Mouse (Mus musculus): Measurements from ENCODE around the gene Fh1. TPM values are rescaled to one million over a fixed set of nuclear protein-coding genes. Genes with fewer than 3 reads are reported as not detected.

Gene Fh1
- total and polyA plus RNA-seq, 3 experiments = 100 to 122 (median 113) TPM

DNA sequence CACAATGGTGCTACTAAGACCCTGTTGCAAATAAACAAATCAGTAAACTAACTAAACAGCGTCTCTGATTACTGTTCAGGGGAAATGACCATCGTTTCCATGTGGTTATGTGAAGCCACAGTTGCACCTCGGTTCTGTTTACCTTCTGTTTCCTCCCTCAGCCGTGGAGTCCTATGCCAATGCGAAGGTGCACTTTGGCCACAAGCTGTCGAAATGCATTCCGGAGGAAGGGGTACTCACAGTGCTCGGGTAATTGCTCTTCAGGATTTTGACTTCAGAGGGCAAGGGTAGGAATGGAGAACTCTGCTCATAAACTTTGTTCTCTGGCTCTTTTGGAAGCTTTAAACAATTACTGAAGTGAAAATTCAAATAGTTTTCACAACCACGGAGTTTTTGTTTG lies 21.5 kb upstream of the Fh1 start:
- H3K36me3 ChIP-seq (replicated peaks in 1 of 2; ENCODE audit: control insufficient read depth in 1 of 2, insufficient read depth in 1 of 2, low read length in 1 of 2) = peaks cover 0 to 25% of the 10 kb centered on the region in 2 experiments
- H3K4me1 ChIP-seq (ENCODE audit: control insufficient read depth in 1 of 2, insufficient read depth in 2 of 2) = peaks cover 14 to 66% of the 10 kb centered on the region in 2 experiments
- no peaks in the 10 kb centered on the region for H3K27me3 ChIP-seq (replicated peaks)
- 0 out of 2 replicates have a peak overlapping the region, but pooled peaks have one; percentile 12 for H3K4me2 ChIP-seq (ENCODE audit: insufficient read depth, low read depth, poor library complexity, severe bottlenecking)
- in situ Hi-C loops (cut with MboI; ENCODE audit: low pct_ligation_motif_present, low pct_unique_long_range_greater_than_20kb, low sequenced_read_pairs) = no loop called here
- no peak overlapping the region for H3K9ac ChIP-seq (ENCODE audit: insufficient read depth, low read depth)
- no peak overlapping the region for H3K27ac ChIP-seq (ENCODE audit: insufficient read depth, low read depth)
- DNase-seq (ENCODE audit: extremely low read depth) = no peak
- no peaks in the 10 kb centered on the region for H3K79me2 ChIP-seq (replicated peaks; ENCODE audit: control insufficient read depth, extremely low read depth, insufficient read depth, poor library complexity, severe bottlenecking)
- dilution Hi-C loops (cut with MboI; ENCODE audit: extremely low pct_ligation_motif_present, extremely low pct_unique_long_range_greater_than_20kb, low sequenced_read_pairs) = no loop called here
- no peak overlapping the region for H3K4me3 ChIP-seq (replicated peaks in 1 of 3; ENCODE audit: low read depth in 2 of 3, low read length in 2 of 3, poor library complexity in 1 of 3)
- H3K9me3 ChIP-seq (replicated peaks; ENCODE audit: low read length) = no peaks in the 10 kb centered on the region
- TF ChIP-seq ETS1 (conservative IDR thresholded peaks at IDR 0.05; ENCODE audit: low read depth, low read length) (no peak), CHD1 (IDR thresholded peaks at IDR 0.05; ENCODE audit: low read depth, low read length) (no peak), EP300 (IDR thresholded peaks at IDR 0.05; ENCODE audit: low read length) (no peak), ZKSCAN1 (IDR thresholded peaks at IDR 0.05; ENCODE audit: borderline replicate concordance, low read depth, low read length) (no peak)

DNA sequence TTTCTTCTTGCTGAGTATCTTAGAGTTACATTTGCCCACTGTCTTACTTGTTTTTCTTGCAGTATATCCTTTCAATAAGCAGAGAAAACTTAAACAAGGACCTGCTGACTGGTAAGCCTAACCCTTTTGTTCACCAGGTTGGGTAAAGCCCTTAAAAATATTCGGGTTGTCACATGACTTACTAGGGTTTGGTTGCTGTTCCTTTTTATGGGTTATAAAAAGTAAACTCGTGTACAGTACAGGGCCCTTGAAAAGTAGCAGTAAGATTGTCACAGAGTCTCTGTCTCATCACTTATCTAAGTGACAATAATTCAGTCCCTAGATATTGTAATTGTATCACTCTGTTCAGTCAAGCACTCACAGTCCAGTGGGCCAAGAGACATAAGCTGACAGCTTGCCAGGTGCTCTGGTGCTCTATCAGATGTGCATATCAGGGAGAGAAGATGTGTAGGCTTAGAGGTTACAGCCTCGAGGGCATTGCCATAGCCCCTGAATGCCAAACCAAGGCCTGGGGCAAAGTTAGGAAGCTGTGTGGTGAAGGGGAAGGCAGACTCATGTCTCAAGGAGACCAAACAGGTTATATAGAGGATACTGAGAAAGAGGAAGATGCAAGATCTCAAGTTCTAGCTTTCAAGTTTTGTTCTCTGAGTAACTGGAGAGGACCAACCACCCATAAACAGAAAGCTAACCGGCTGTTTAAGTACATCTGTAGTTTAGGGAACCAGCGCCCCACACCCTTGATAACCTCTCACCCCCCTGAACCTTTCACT lies 18.2 kb upstream of the Fh1 start:
- Histone ChIP-seq H3K4me2 (ENCODE audit: insufficient read depth, low read depth, poor library complexity, severe bottlenecking) (0 out of 2 replicates have a peak overlapping the region, but pooled peaks have one; percentile 21), H3K27ac (ENCODE audit: insufficient read depth, low read depth) (peak overlapping the region; percentile 18; the same call in 1 of the 2 replicates), H3K9ac (ENCODE audit: insufficient read depth, low read depth) (no peak overlapping the region), H3K36me3 (replicated peaks in 1 of 2; ENCODE audit: control insufficient read depth in 1 of 2, insufficient read depth in 1 of 2, low read length in 1 of 2) (peaks cover 0 to 18% of the 10 kb centered on the region in 2 experiments), H3K9me3 (replicated peaks; ENCODE audit: low read length) (no peaks in the 10 kb centered on the region), H3K4me3 (replicated peaks in 1 of 3; ENCODE audit: low read depth in 2 of 3, low read length in 2 of 3, poor library complexity in 1 of 3) (no peak overlapping the region), H3K79me2 (replicated peaks; ENCODE audit: control insufficient read depth, extremely low read depth, insufficient read depth, poor library complexity, severe bottlenecking) (no peaks in the 10 kb centered on the region), H3K27me3 (replicated peaks) (no peaks in the 10 kb centered on the region), H3K4me1 (ENCODE audit: control insufficient read depth in 1 of 2, insufficient read depth in 2 of 2) (peaks cover 33 to 89% of the 10 kb centered on the region in 2 experiments)
- dilution Hi-C loops (cut with MboI; ENCODE audit: extremely low pct_ligation_motif_present, extremely low pct_unique_long_range_greater_than_20kb, low sequenced_read_pairs) (no loop called here), in situ Hi-C loops (cut with MboI; ENCODE audit: low pct_ligation_motif_present, low pct_unique_long_range_greater_than_20kb, low sequenced_read_pairs) (no loop called here)
- TF ChIP-seq MEF2A (IDR thresholded peaks at IDR 0.05; ENCODE audit: borderline replicate concordance, low read depth, low read length) = no peak
- TF ChIP-seq ZKSCAN1 (IDR thresholded peaks at IDR 0.05; ENCODE audit: borderline replicate concordance, low read depth, low read length) = no peak
- peak; percentile 16; the same call in 1 of the 2 replicates for TF ChIP-seq USF1 (IDR thresholded peaks at IDR 0.05; ENCODE audit: low read depth, low read length)
- no peak for TF ChIP-seq POLR2AphosphoS2 (IDR thresholded peaks at IDR 0.05; ENCODE audit: low read depth, low read length)
- TF ChIP-seq JUND (conservative IDR thresholded peaks at IDR 0.05; ENCODE audit: low read depth, low read length) = no peak
- TF ChIP-seq BHLHE40 (IDR thresholded peaks at IDR 0.05; ENCODE audit: low read depth, low read length) = 0 out of 2 replicates have a peak, but pooled peaks have one; percentile 27
- no peak for TF ChIP-seq ZNF384 (IDR thresholded peaks at IDR 0.05; ENCODE audit: low read depth, low read length)
- no peak for TF ChIP-seq MAFK (IDR thresholded peaks at IDR 0.05; ENCODE audit: insufficient replicate concordance, low read length)
- no peak for DNase-seq (ENCODE audit: extremely low read depth)

Measured in CH12.LX (cell line).